Mouse (Mus musculus): ENCODE data around the gene Rhox3g. TPM values are rescaled to one million over a fixed set of nuclear protein-coding genes. Genes with fewer than 3 reads are reported as not detected.

The Rhox3g gene
- polyA plus RNA-seq, 1 experiment from 2014 or later, result not detected

Other genes with a start within 250 kb of the Rhox3g start
- not detected in 2 replicates for gene Rhox3a2, start 248.6 kb downstream of the Rhox3g start, polyA plus RNA-seq (2014; fragmentation: Nextera tagmentation; extraction: Ambion mirVana)
- not detected in 2 replicates for gene Rhox4a2, start 237.8 kb downstream of the Rhox3g start, polyA plus RNA-seq (2014; fragmentation: Nextera tagmentation; extraction: Ambion mirVana)
- not detected in 2 replicates for gene Rhox2b, start 216.5 kb downstream of the Rhox3g start, polyA plus RNA-seq (2014; fragmentation: Nextera tagmentation; extraction: Ambion mirVana)
- not detected in 2 replicates for gene Rhox4b, start 196.1 kb downstream of the Rhox3g start, polyA plus RNA-seq (2014; fragmentation: Nextera tagmentation; extraction: Ambion mirVana)
- gene Rhox2c, start 174.9 kb downstream of the Rhox3g start, polyA plus RNA-seq (2014; fragmentation: Nextera tagmentation; extraction: Ambion mirVana), result not detected in 2 replicates
- not detected in 2 replicates for gene Rhox3c, start 170.0 kb downstream of the Rhox3g start, polyA plus RNA-seq (2014; fragmentation: Nextera tagmentation; extraction: Ambion mirVana)
- gene Rhox4c, start 148.3 kb downstream of the Rhox3g start, polyA plus RNA-seq (2014; fragmentation: Nextera tagmentation; extraction: Ambion mirVana), result not detected in 2 replicates
- not detected in 2 replicates for gene Rhox2d, start 135.2 kb downstream of the Rhox3g start, polyA plus RNA-seq (2014; fragmentation: Nextera tagmentation; extraction: Ambion mirVana)
- gene Rhox4d, start 114.3 kb downstream of the Rhox3g start, polyA plus RNA-seq (2014; fragmentation: Nextera tagmentation; extraction: Ambion mirVana), result 0.13 TPM in 1 of 2 replicates, not detected in the other
- not detected in 2 replicates for gene Rhox2e, start 98.2 kb downstream of the Rhox3g start, polyA plus RNA-seq (2014; fragmentation: Nextera tagmentation; extraction: Ambion mirVana)
- gene Rhox3e, start 86.6 kb downstream of the Rhox3g start, polyA plus RNA-seq (2014; fragmentation: Nextera tagmentation; extraction: Ambion mirVana), result not detected in 2 replicates
- gene Rhox4e, start 71.2 kb downstream of the Rhox3g start, polyA plus RNA-seq (2014; fragmentation: Nextera tagmentation; extraction: Ambion mirVana), result not detected in 2 replicates
- gene Rhox2f, start 57.2 kb downstream of the Rhox3g start, polyA plus RNA-seq (2014; fragmentation: Nextera tagmentation; extraction: Ambion mirVana), result 0.23 TPM in 1 of 2 replicates, not detected in the other
- not detected in 2 replicates for gene Rhox3f, start 47.6 kb downstream of the Rhox3g start, polyA plus RNA-seq (2014; fragmentation: Nextera tagmentation; extraction: Ambion mirVana)
- not detected in 2 replicates for gene Rhox4f, start 20.9 kb downstream of the Rhox3g start, polyA plus RNA-seq (2014; fragmentation: Nextera tagmentation; extraction: Ambion mirVana)
- gene Rhox2g, start 14.9 kb upstream of the Rhox3g start, polyA plus RNA-seq (2014; fragmentation: Nextera tagmentation; extraction: Ambion mirVana), result not detected in 2 replicates
- not detected in 2 replicates for gene Rhox4g, start 22.7 kb upstream of the Rhox3g start, polyA plus RNA-seq (2014; fragmentation: Nextera tagmentation; extraction: Ambion mirVana)
- not detected in 2 replicates for gene Rhox3h, start 40.2 kb upstream of the Rhox3g start, polyA plus RNA-seq (2014; fragmentation: Nextera tagmentation; extraction: Ambion mirVana)
- not detected in 2 replicates for gene Rhox2h, start 44.7 kb upstream of the Rhox3g start, polyA plus RNA-seq (2014; fragmentation: Nextera tagmentation; extraction: Ambion mirVana)
- gene Rhox5, start 176.2 kb upstream of the Rhox3g start, polyA plus RNA-seq (2014; fragmentation: Nextera tagmentation; extraction: Ambion mirVana), result 3.9 and 4.0 TPM in 2 replicates
- not detected in 2 replicates for gene Rhox6, start 198.3 kb upstream of the Rhox3g start, polyA plus RNA-seq (2014; fragmentation: Nextera tagmentation; extraction: Ambion mirVana)
- not detected in 2 replicates for gene Rhox7a, start 203.1 kb upstream of the Rhox3g start, polyA plus RNA-seq (2014; fragmentation: Nextera tagmentation; extraction: Ambion mirVana)

Data from intestine, embryonic 14.5 days (tissue).